Mouse (Mus musculus): ENCODE results near the gene Mecom. TPM values are rescaled to one million over a fixed set of nuclear protein-coding genes. Genes with fewer than 3 reads are reported as not detected.

Gene Mecom
- polyA plus RNA-seq, 1 experiment from 2014 or later: 57.4 TPM

- H3K27ac ChIP-seq (ENCODE audit: low read length): peak overlapping the region; percentile 67; the same call in 1 of the 2 replicates
- H3K4me2 ChIP-seq (ENCODE audit: low read depth, low read length): no peak overlapping the region
- H3K9me3 ChIP-seq (replicated peaks; ENCODE audit: control insufficient read depth, low read length): no peaks in the 10 kb centered on the region
- H3K36me3 ChIP-seq (ENCODE audit: control insufficient read depth, insufficient read depth, low read length): no peaks in the 10 kb centered on the region
- no peak for ATAC-seq (ENCODE audit: insufficient read depth, low FRiP score)
- peaks cover 13% of the 10 kb centered on the region; the same call in 1 of the 2 replicates for H3K4me1 ChIP-seq (ENCODE audit: control insufficient read depth, insufficient read depth, low read length)
- WGBS: 86% methylated on average over 5 of the region's 5 CpGs
- no peak overlapping the region for H3K4me3 ChIP-seq (replicated peaks; ENCODE audit: low read length)
- no peak overlapping the region for H3K9ac ChIP-seq (ENCODE audit: low read length)
- H3K27me3 ChIP-seq (ENCODE audit: control insufficient read depth, insufficient read depth, low read length): no peaks in the 10 kb centered on the region
These were observed 402.8 kb downstream of the Mecom start for GRCm38 (mm10) chr3:30145051-30145450.

GRCm38 (mm10) chr3:30143961-30144411, 403.8 kb downstream of the Mecom start:
- Histone ChIP-seq H3K9me3 (replicated peaks; ENCODE audit: control insufficient read depth, low read length) (no peaks in the 10 kb centered on the region), H3K9ac (ENCODE audit: low read length) (no peak overlapping the region), H3K4me3 (replicated peaks; ENCODE audit: low read length) (no peak overlapping the region), H3K36me3 (ENCODE audit: control insufficient read depth, insufficient read depth, low read length) (no peaks in the 10 kb centered on the region), H3K27ac (ENCODE audit: low read length) (peak overlapping the region; percentile 8; the same call in 1 of the 2 replicates), H3K4me1 (ENCODE audit: control insufficient read depth, insufficient read depth, low read length) (peaks cover 13% of the 10 kb centered on the region; the same call in 1 of the 2 replicates), H3K4me2 (ENCODE audit: low read depth, low read length) (no peak overlapping the region), H3K27me3 (ENCODE audit: control insufficient read depth, insufficient read depth, low read length) (no peaks in the 10 kb centered on the region)
- no peak for ATAC-seq (ENCODE audit: insufficient read depth, low FRiP score)
- WGBS: 33% methylated on average over 11 of the region's 11 CpGs

- H3K9ac ChIP-seq (ENCODE audit: low read length): no peak overlapping the region
- H3K4me3 ChIP-seq (replicated peaks; ENCODE audit: low read length): no peak overlapping the region
- no peaks in the 10 kb centered on the region for H3K36me3 ChIP-seq (ENCODE audit: control insufficient read depth, insufficient read depth, low read length)
- ATAC-seq (ENCODE audit: insufficient read depth, low FRiP score): no peak
- H3K27ac ChIP-seq (ENCODE audit: low read length): no peak overlapping the region
- WGBS: 77% methylated on average over 2 of the region's 2 CpGs
- peaks cover 13% of the 10 kb centered on the region; the same call in 1 of the 2 replicates for H3K4me1 ChIP-seq (ENCODE audit: control insufficient read depth, insufficient read depth, low read length)
- no peaks in the 10 kb centered on the region for H3K9me3 ChIP-seq (replicated peaks; ENCODE audit: control insufficient read depth, low read length)
- H3K4me2 ChIP-seq (ENCODE audit: low read depth, low read length): no peak overlapping the region
- no peaks in the 10 kb centered on the region for H3K27me3 ChIP-seq (ENCODE audit: control insufficient read depth, insufficient read depth, low read length)
These were observed 404.4 kb downstream of the Mecom start for GRCm38 (mm10) chr3:30143440-30143839.

- WGBS: 67% methylated on average over 5 of the region's 5 CpGs
- H3K9ac ChIP-seq (ENCODE audit: low read length): no peak overlapping the region
- H3K9me3 ChIP-seq (replicated peaks; ENCODE audit: control insufficient read depth, low read length): no peaks in the 10 kb centered on the region
- no peak for ATAC-seq (ENCODE audit: insufficient read depth, low FRiP score)
- no peaks in the 10 kb centered on the region for H3K27me3 ChIP-seq (ENCODE audit: control insufficient read depth, insufficient read depth, low read length)
- peaks cover 13% of the 10 kb centered on the region; the same call in 1 of the 2 replicates for H3K4me1 ChIP-seq (ENCODE audit: control insufficient read depth, insufficient read depth, low read length)
- no peaks in the 10 kb centered on the region for H3K36me3 ChIP-seq (ENCODE audit: control insufficient read depth, insufficient read depth, low read length)
- no peak overlapping the region for H3K4me3 ChIP-seq (replicated peaks; ENCODE audit: low read length)
- H3K27ac ChIP-seq (ENCODE audit: low read length): no peak overlapping the region
- H3K4me2 ChIP-seq (ENCODE audit: low read depth, low read length): no peak overlapping the region
These were observed 407.5 kb downstream of the Mecom start for GRCm38 (mm10) chr3:30140349-30140748.

- Histone ChIP-seq H3K4me3 (replicated peaks; ENCODE audit: low read length) (no peak overlapping the region), H3K9me3 (replicated peaks; ENCODE audit: control insufficient read depth, low read length) (no peaks in the 10 kb centered on the region), H3K4me1 (ENCODE audit: control insufficient read depth, insufficient read depth, low read length) (peaks cover 13% of the 10 kb centered on the region; the same call in 1 of the 2 replicates), H3K9ac (ENCODE audit: low read length) (no peak overlapping the region), H3K36me3 (ENCODE audit: control insufficient read depth, insufficient read depth, low read length) (no peaks in the 10 kb centered on the region), H3K4me2 (ENCODE audit: low read depth, low read length) (no peak overlapping the region), H3K27ac (ENCODE audit: low read length) (peak overlapping the region; percentile 8; the same call in 1 of the 2 replicates), H3K27me3 (ENCODE audit: control insufficient read depth, insufficient read depth, low read length) (no peaks in the 10 kb centered on the region)
- ATAC-seq (ENCODE audit: insufficient read depth, low FRiP score): no peak
- WGBS: 57% methylated on average over 4 of the region's 4 CpGs
These were observed 408.1 kb downstream of the Mecom start for GRCm38 (mm10) chr3:30139678-30140077.

- no peak overlapping the region for H3K4me2 ChIP-seq (ENCODE audit: low read depth, low read length)
- ATAC-seq (ENCODE audit: insufficient read depth, low FRiP score): no peak
These were observed 409.2 kb downstream of the Mecom start for GRCm38 (mm10) chr3:30138588-30138987.

GRCm38 (mm10) chr3:30135857-30136256, 412.0 kb downstream of the Mecom start:
- Histone ChIP-seq H3K4me2 (ENCODE audit: low read depth, low read length) (no peak overlapping the region), H3K4me3 (replicated peaks; ENCODE audit: low read length) (no peak overlapping the region), H3K27me3 (ENCODE audit: control insufficient read depth, insufficient read depth, low read length) (no peaks in the 10 kb centered on the region), H3K9ac (ENCODE audit: low read length) (no peak overlapping the region), H3K27ac (ENCODE audit: low read length) (peak overlapping the region; percentile 64), H3K36me3 (ENCODE audit: control insufficient read depth, insufficient read depth, low read length) (no peaks in the 10 kb centered on the region), H3K9me3 (replicated peaks; ENCODE audit: control insufficient read depth, low read length) (no peaks in the 10 kb centered on the region), H3K4me1 (ENCODE audit: control insufficient read depth, insufficient read depth, low read length) (no peaks in the 10 kb centered on the region)
- 57% methylated on average over 6 of the region's 6 CpGs for WGBS
- peak; percentile 81 for ATAC-seq (ENCODE audit: insufficient read depth, low FRiP score)

More at GRCm38 (mm10) chr3:30138588-30138987, 409.2 kb downstream of the Mecom start:
- 73% methylated on average over 6 of the region's 6 CpGs for whole genome bisulfite sequencing
- H3K4me3 ChIP-seq (replicated peaks; ENCODE audit: low read length): no peak overlapping the region
- no peaks in the 10 kb centered on the region for H3K36me3 ChIP-seq (ENCODE audit: control insufficient read depth, insufficient read depth, low read length)
- H3K4me1 ChIP-seq (ENCODE audit: control insufficient read depth, insufficient read depth, low read length): 0 out of 2 replicates have a peak, but pooled peaks cover 2% of the 10 kb centered on the region
- H3K27ac ChIP-seq (ENCODE audit: low read length): no peak overlapping the region
- no peaks in the 10 kb centered on the region for H3K27me3 ChIP-seq (ENCODE audit: control insufficient read depth, insufficient read depth, low read length)
- H3K9ac ChIP-seq (ENCODE audit: low read length): no peak overlapping the region
- no peaks in the 10 kb centered on the region for H3K9me3 ChIP-seq (replicated peaks; ENCODE audit: control insufficient read depth, low read length)

GRCm38 (mm10) chr3:30135119-30135518, 412.7 kb downstream of the Mecom start:
- no peaks in the 10 kb centered on the region for H3K36me3 ChIP-seq (ENCODE audit: control insufficient read depth, insufficient read depth, low read length)
- no peak overlapping the region for H3K27ac ChIP-seq (ENCODE audit: low read length)
- ATAC-seq (ENCODE audit: insufficient read depth, low FRiP score): peak; percentile 70; the same call in 1 of the 2 replicates
- no peaks in the 10 kb centered on the region for H3K9me3 ChIP-seq (replicated peaks; ENCODE audit: control insufficient read depth, low read length)
- H3K9ac ChIP-seq (ENCODE audit: low read length): no peak overlapping the region
- 64% methylated on average over 1 of the region's 1 CpGs for WGBS
- H3K4me3 ChIP-seq (replicated peaks; ENCODE audit: low read length): no peak overlapping the region
- H3K27me3 ChIP-seq (ENCODE audit: control insufficient read depth, insufficient read depth, low read length): no peaks in the 10 kb centered on the region
- H3K4me1 ChIP-seq (ENCODE audit: control insufficient read depth, insufficient read depth, low read length): no peaks in the 10 kb centered on the region
- H3K4me2 ChIP-seq (ENCODE audit: low read depth, low read length): no peak overlapping the region

- Histone ChIP-seq H3K27ac (ENCODE audit: low read length) (no peak overlapping the region), H3K4me3 (replicated peaks; ENCODE audit: low read length) (no peak overlapping the region), H3K9ac (ENCODE audit: low read length) (no peak overlapping the region), H3K4me2 (ENCODE audit: low read depth, low read length) (no peak overlapping the region), H3K27me3 (ENCODE audit: control insufficient read depth, insufficient read depth, low read length) (no peaks in the 10 kb centered on the region), H3K9me3 (replicated peaks; ENCODE audit: control insufficient read depth, low read length) (no peaks in the 10 kb centered on the region), H3K4me1 (ENCODE audit: control insufficient read depth, insufficient read depth, low read length) (no peaks in the 10 kb centered on the region), H3K36me3 (ENCODE audit: control insufficient read depth, insufficient read depth, low read length) (no peaks in the 10 kb centered on the region)
- WGBS: 84% methylated on average over 3 of the region's 3 CpGs
- no peak for ATAC-seq (ENCODE audit: insufficient read depth, low FRiP score)
These were observed 414.8 kb downstream of the Mecom start for GRCm38 (mm10) chr3:30132981-30133380.

Measured in stomach, embryonic 16.5 days (tissue).